Mouse (Mus musculus): ENCODE measurements at regions not wholly inside any gene's neighbourhood (a gene's known extent, or its start where the extent isn't known, plus 50 kb on each side); places are given as distances from the start of the nearest gene placed in this dataset.

DNA sequence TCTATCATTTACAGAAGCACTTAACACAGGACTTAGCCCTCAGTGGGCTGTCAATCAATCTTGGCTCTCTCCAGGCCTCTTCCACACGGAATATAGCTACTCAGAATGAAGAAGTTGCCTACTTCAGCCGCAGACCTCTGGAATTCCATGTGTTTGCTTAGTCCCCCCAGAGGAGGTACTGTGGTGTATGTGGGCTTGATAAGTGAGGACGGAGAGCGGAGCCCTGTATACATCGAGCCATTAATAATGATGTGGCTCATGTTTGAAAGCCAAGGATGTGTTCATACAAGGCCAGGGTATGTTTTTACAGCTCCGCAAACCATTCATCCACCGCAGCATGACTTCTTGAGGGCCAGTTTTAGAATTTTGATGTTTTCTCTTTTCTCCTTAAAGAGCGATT is 125.8 kb downstream of the Enc1 start:
- no peak overlapping the region for H3K27ac ChIP-seq (replicated peaks; ENCODE audit: low read depth, low read length)
- WGBS, result 72% methylated on average over 8 of the region's 8 CpGs
- H3K9ac ChIP-seq (ENCODE audit: low read depth, low read length), result no peak overlapping the region
- H3K4me3 ChIP-seq (ENCODE audit: low read depth, low read length), result no peak overlapping the region
- H3K4me1 ChIP-seq (ENCODE audit: control insufficient read depth, insufficient read depth, low read length), result peaks cover 12% of the 10 kb centered on the region; the same call in 1 of the 2 replicates
- no peaks in the 10 kb centered on the region; the same call in 1 of the 2 replicates for H3K27me3 ChIP-seq (replicated peaks; ENCODE audit: control insufficient read depth, insufficient read depth, low read length)
- peak; percentile 68; the same call in 1 of the 2 replicates for ATAC-seq (ENCODE audit: low read depth)
- peak; percentile 60 for DNase-seq (ENCODE audit: low spot score)
- H3K9me3 ChIP-seq (ENCODE audit: control insufficient read depth, low read length), result no peaks in the 10 kb centered on the region
- no peak overlapping the region for H3K4me2 ChIP-seq (ENCODE audit: low read depth, low read length)
- no peaks in the 10 kb centered on the region for H3K36me3 ChIP-seq (ENCODE audit: control insufficient read depth, insufficient read depth, low read length)

DNA sequence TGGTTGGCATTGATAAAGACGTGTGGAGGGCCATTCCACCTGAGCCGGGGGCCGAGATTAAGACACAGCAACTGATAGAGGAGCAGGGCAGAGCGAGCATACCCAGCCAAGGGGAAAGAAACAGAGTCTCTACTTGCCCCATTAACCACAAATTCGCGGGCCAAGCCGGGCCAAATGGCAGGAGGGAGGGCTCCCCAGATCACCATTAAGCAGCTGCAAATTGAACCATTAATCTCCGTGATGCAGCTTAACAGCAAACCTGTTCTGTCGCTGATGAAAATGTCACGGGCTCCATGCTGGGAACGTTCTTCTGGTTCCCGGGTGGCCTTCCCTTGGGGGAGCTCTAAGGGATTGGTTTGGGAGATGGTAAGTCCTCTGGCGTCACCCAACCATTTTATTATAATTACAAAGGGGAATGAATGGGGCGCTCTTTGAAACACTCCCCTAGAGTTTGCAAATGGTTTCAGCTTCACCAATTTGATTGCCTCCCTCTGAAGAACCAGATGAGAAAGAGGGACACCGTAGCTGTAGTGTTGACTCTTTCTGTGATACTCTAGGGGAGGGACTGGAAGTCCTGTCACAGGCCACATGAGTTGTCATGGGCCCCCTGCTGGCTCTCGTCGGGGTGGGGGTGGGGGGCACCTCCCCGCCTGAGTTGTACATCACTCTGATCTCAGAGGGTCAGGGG is 124.8 kb downstream of the Enc1 start:
- Histone ChIP-seq H3K9me3 (ENCODE audit: control insufficient read depth, low read length) (no peaks in the 10 kb centered on the region), H3K9ac (ENCODE audit: low read depth, low read length) (no peak overlapping the region), H3K4me1 (ENCODE audit: control insufficient read depth, insufficient read depth, low read length) (peaks cover 12% of the 10 kb centered on the region; the same call in 1 of the 2 replicates), H3K36me3 (ENCODE audit: control insufficient read depth, insufficient read depth, low read length) (no peaks in the 10 kb centered on the region), H3K4me3 (ENCODE audit: low read depth, low read length) (no peak overlapping the region), H3K4me2 (ENCODE audit: low read depth, low read length) (no peak overlapping the region), H3K27ac (replicated peaks; ENCODE audit: low read depth, low read length) (no peak overlapping the region), H3K27me3 (replicated peaks; ENCODE audit: control insufficient read depth, insufficient read depth, low read length) (no peaks in the 10 kb centered on the region; the same call in 1 of the 2 replicates)
- WGBS, result 53% methylated on average over 18 of the region's 18 CpGs
- DNase-seq (ENCODE audit: low spot score), result no peak
- no peak for ATAC-seq (ENCODE audit: low read depth)

DNA sequence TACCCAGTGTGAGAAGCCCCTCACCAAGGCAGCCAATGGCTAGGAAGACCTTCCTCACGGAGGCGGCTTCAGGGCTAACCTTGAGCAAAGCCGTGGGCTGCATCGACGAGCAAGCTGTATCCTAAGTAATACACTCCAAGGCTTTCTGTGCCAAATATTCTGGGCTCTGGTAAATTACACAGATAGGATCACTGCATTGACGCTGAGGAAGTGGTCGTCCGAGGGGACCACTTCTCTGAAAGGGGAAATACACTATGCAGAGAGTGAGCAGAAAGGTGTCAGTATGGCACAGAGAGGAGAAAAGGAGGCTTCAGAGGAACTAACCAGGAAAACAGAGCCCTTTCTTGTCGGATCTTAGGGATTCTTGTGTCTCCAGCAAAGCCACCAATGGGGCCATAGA is 124.1 kb downstream of the Enc1 start:
- Histone ChIP-seq H3K27ac (replicated peaks; ENCODE audit: low read depth, low read length) (no peak overlapping the region), H3K4me3 (ENCODE audit: low read depth, low read length) (no peak overlapping the region), H3K4me2 (ENCODE audit: low read depth, low read length) (no peak overlapping the region), H3K36me3 (ENCODE audit: control insufficient read depth, insufficient read depth, low read length) (no peaks in the 10 kb centered on the region), H3K4me1 (ENCODE audit: control insufficient read depth, insufficient read depth, low read length) (peaks cover 12% of the 10 kb centered on the region; the same call in 1 of the 2 replicates), H3K9me3 (ENCODE audit: control insufficient read depth, low read length) (no peaks in the 10 kb centered on the region), H3K9ac (ENCODE audit: low read depth, low read length) (no peak overlapping the region), H3K27me3 (replicated peaks; ENCODE audit: control insufficient read depth, insufficient read depth, low read length) (no peaks in the 10 kb centered on the region; the same call in 1 of the 2 replicates)
- 64% methylated on average over 9 of the region's 9 CpGs for WGBS
- DNase-seq (ENCODE audit: low spot score) (no peak), ATAC-seq (ENCODE audit: low read depth) (no peak)

DNA sequence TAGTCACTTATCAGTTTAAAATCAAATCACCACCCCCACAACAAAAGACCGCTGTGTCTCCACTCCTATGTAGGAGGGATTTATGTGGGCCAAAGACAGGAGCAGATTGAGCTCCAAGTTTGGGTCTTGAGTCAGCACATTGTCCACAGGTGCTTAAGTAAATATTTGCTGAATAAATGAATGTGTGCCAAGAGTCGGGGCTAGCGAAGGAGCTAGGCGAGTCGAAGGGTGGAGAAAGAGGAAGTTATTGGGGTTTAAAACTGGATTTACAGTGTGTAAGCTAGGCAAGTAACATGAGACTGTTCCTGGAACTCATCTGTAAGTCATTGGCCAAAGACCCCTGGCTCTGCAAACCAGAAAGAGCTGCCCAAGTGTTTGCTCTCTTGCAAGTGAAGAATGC is 122.9 kb downstream of the Enc1 start:
- H3K4me3 ChIP-seq (ENCODE audit: low read depth, low read length), result no peak overlapping the region
- H3K36me3 ChIP-seq (ENCODE audit: control insufficient read depth, insufficient read depth, low read length), result no peaks in the 10 kb centered on the region
- DNase-seq (ENCODE audit: low spot score), result peak; percentile 74
- no peak overlapping the region for H3K9ac ChIP-seq (ENCODE audit: low read depth, low read length)
- no peaks in the 10 kb centered on the region for H3K9me3 ChIP-seq (ENCODE audit: control insufficient read depth, low read length)
- ATAC-seq (ENCODE audit: low read depth), result no peak
- 42% methylated on average over 5 of the region's 5 CpGs for WGBS
- H3K4me2 ChIP-seq (ENCODE audit: low read depth, low read length), result no peak overlapping the region
- no peak overlapping the region for H3K27ac ChIP-seq (replicated peaks; ENCODE audit: low read depth, low read length)
- H3K27me3 ChIP-seq (replicated peaks; ENCODE audit: control insufficient read depth, insufficient read depth, low read length), result no peaks in the 10 kb centered on the region; the same call in 1 of the 2 replicates
- peaks cover 12% of the 10 kb centered on the region; the same call in 1 of the 2 replicates for H3K4me1 ChIP-seq (ENCODE audit: control insufficient read depth, insufficient read depth, low read length)

DNA sequence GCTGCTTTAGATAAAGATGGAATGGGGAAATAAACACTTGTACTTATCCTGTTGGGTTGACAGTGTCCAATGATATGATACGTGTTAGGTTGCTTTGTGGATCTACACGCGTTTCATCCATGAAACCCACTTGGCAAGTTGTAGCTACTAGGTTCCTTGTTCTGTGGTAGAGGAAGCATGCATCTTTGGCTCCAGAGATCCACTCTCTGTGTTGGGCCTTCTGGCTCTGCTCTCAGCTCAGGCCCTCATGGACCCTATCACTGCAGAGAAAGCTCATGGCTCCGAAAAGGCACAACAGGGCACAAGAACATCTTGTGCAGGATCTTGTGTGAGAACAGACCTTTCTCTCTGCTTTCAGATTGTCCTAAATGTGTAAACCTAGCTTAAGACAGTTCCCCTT is 122.3 kb downstream of the Enc1 start:
- no peak overlapping the region for H3K9ac ChIP-seq (ENCODE audit: low read depth, low read length)
- H3K27me3 ChIP-seq (replicated peaks; ENCODE audit: control insufficient read depth, insufficient read depth, low read length), result no peaks in the 10 kb centered on the region
- DNase-seq (ENCODE audit: low spot score) (no peak), ATAC-seq (ENCODE audit: low read depth) (no peak)
- H3K4me3 ChIP-seq (ENCODE audit: low read depth, low read length), result no peak overlapping the region
- H3K4me1 ChIP-seq (ENCODE audit: control insufficient read depth, insufficient read depth, low read length), result peaks cover 12% of the 10 kb centered on the region; the same call in 1 of the 2 replicates
- WGBS, result 90% methylated on average over 4 of the region's 4 CpGs
- H3K27ac ChIP-seq (replicated peaks; ENCODE audit: low read depth, low read length), result no peak overlapping the region
- no peaks in the 10 kb centered on the region for H3K36me3 ChIP-seq (ENCODE audit: control insufficient read depth, insufficient read depth, low read length)
- H3K4me2 ChIP-seq (ENCODE audit: low read depth, low read length), result no peak overlapping the region
- no peaks in the 10 kb centered on the region for H3K9me3 ChIP-seq (ENCODE audit: control insufficient read depth, low read length)

DNA sequence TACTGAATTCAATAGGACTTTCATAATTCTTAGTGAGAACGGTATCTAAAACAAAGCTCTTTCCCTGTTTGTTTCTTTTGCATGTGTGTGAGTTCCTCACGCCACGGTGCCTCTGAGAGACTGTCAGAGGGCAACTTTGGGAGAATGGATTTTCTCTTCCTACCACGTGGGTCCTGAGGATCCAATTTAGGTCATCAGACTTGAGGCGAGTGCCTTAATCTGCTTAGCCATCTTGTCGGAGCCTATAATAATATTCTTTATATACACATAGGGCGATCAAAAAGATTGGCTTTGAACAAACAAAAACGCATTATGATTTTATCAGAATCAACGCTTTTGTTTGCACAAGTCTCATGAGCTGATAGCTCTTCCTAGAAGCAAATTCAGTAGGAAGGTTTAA is 119.6 kb downstream of the Enc1 start:
- no peak overlapping the region for H3K4me3 ChIP-seq (ENCODE audit: low read depth, low read length)
- ATAC-seq (ENCODE audit: low read depth), result no peak
- WGBS, result 77% methylated on average over 9 of the region's 9 CpGs
- H3K4me2 ChIP-seq (ENCODE audit: low read depth, low read length), result no peak overlapping the region
- no peak overlapping the region for H3K27ac ChIP-seq (replicated peaks; ENCODE audit: low read depth, low read length)
- H3K4me1 ChIP-seq (ENCODE audit: control insufficient read depth, insufficient read depth, low read length), result peaks cover 6% of the 10 kb centered on the region; the same call in 1 of the 2 replicates
- DNase-seq (ENCODE audit: low spot score), result no peak
- H3K27me3 ChIP-seq (replicated peaks; ENCODE audit: control insufficient read depth, insufficient read depth, low read length), result no peaks in the 10 kb centered on the region
- H3K36me3 ChIP-seq (ENCODE audit: control insufficient read depth, insufficient read depth, low read length), result no peaks in the 10 kb centered on the region
- no peaks in the 10 kb centered on the region for H3K9me3 ChIP-seq (ENCODE audit: control insufficient read depth, low read length)
- H3K9ac ChIP-seq (ENCODE audit: low read depth, low read length), result no peak overlapping the region

DNA sequence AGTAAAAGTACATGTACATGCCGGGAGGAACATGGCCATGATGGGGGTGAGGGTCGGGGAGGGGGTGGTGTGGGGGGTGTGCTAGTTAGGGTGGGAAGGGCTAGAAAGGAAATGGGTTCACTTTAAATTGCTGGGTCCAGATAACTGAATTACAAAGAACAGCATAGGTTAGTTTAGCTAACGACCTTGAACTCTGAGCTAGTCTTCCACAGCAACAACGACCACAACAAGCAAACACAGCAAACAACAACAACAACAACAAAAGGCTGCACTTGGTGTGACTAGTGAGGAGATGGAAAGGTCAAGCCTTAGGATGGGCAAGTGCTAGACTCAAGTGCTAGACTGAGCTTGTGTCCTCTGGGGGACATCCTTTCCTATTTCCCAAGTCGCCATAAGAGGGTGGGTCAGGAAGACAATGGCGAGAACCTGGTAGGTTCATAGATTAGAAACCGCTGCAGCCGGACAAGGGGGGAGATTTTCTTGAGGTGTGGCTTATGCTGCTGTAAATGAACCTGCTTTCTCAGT is 117.9 kb downstream of the Enc1 start:
- no peak for ATAC-seq (ENCODE audit: low read depth)
- H3K27me3 ChIP-seq (replicated peaks; ENCODE audit: control insufficient read depth, insufficient read depth, low read length), result no peaks in the 10 kb centered on the region
- WGBS, result 87% methylated on average over 8 of the region's 8 CpGs

DNA sequence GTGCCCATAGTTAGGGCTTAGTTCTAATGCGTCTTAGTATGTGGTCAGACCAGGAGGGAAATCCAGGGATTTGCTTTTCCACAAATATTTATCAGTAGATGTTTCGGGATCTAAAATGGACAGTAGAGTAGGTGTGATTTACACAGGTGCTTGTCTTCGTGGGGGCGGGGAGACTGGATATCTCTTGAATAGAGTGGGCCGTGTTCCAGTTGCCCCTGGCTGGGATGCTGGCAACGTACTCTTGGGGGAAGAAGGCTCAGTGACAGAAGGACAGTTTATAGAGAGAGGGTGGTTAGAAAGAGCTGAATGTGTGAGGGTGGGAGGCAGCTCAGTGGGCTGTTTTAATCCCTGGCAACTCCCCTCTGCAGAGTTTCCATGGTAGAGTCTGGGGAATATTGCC is 117.4 kb downstream of the Enc1 start:
- Histone ChIP-seq H3K9me3 (ENCODE audit: control insufficient read depth, low read length) (no peaks in the 10 kb centered on the region), H3K4me1 (ENCODE audit: control insufficient read depth, insufficient read depth, low read length) (no peaks in the 10 kb centered on the region), H3K4me2 (ENCODE audit: low read depth, low read length) (no peak overlapping the region), H3K4me3 (ENCODE audit: low read depth, low read length) (no peak overlapping the region), H3K36me3 (ENCODE audit: control insufficient read depth, insufficient read depth, low read length) (no peaks in the 10 kb centered on the region), H3K27ac (replicated peaks; ENCODE audit: low read depth, low read length) (no peak overlapping the region), H3K9ac (ENCODE audit: low read depth, low read length) (no peak overlapping the region), H3K27me3 (replicated peaks; ENCODE audit: control insufficient read depth, insufficient read depth, low read length) (no peaks in the 10 kb centered on the region)
- ATAC-seq (ENCODE audit: low read depth), result no peak
- WGBS, result 76% methylated on average over 6 of the region's 6 CpGs
- DNase-seq (ENCODE audit: low spot score), result no peak

More for the DNA sequence above, 117.9 kb downstream of the Enc1 start:
- Histone ChIP-seq H3K4me2 (ENCODE audit: low read depth, low read length) (no peak overlapping the region), H3K27ac (replicated peaks; ENCODE audit: low read depth, low read length) (no peak overlapping the region), H3K9me3 (ENCODE audit: control insufficient read depth, low read length) (no peaks in the 10 kb centered on the region), H3K4me1 (ENCODE audit: control insufficient read depth, insufficient read depth, low read length) (0 out of 2 replicates have a peak, but pooled peaks cover 2% of the 10 kb centered on the region), H3K36me3 (ENCODE audit: control insufficient read depth, insufficient read depth, low read length) (no peaks in the 10 kb centered on the region), H3K4me3 (ENCODE audit: low read depth, low read length) (no peak overlapping the region), H3K9ac (ENCODE audit: low read depth, low read length) (no peak overlapping the region)
- DNase-seq (ENCODE audit: low spot score), result no peak

Data from embryonic facial prominence, embryonic 14.5 days (tissue).